Mouse (Mus musculus) lung, postnatal 0 days (tissue): ENCODE data around the gene Prss46.

ENCODE experiments used
- CTCF ChIP-seq: IDR thresholded peaks from 2 replicates; pipeline ENCODE4 v1.5.1; 2016; ENCODE audit warnings: antibody characterized with exemption, mild to moderate bottlenecking
- EP300 ChIP-seq: IDR thresholded peaks from 2 replicates; pipeline ENCODE4 v1.6.1; 2016; ENCODE audit warnings: antibody characterized with exemption, mild to moderate bottlenecking, control low read depth

DNA sequence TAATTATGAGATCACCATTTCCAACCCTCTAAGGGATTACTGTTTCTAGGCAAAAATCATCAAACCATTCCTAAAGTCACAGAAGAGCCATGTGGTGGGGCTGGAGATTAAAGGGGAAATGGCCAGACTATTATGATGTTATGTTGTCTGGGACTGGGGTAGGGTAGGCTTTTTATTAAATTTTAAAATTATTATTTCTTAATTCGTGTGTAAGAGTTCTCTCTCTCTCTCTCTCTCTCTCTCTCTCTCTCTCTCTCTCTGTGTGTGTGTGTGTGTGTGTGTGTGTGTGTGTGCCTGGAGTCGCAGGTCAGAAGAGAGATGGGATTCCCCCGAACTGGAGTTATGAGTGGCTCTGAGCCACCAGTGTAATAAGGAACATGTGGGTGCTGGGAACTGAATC lies 17.9 kb upstream of the Prss46 start, which contains the start of gene Prss43:
- no peak for TF ChIP-seq CTCF
- no peak for TF ChIP-seq EP300
